ENCODE assay signal across 8 mouse cellular contexts in genomic region chr6:30549231-30549761, GRCm38 (mm10). TPM values are rescaled to one million over a fixed set of nuclear protein-coding genes. Genes with fewer than 3 reads are reported as not detected.
DNase-seq lines count a peak whose midpoint lies in the region; ATAC-seq lines count a peak whose summit lies in the region.

No protein-coding gene starts in this region.

- H3K4me1 ChIP-seq in lung, embryonic 15.5 days: peaks cover 45% of the 10 kb centered on the region

- H3K9ac ChIP-seq in lung, embryonic 15.5 days: no peak overlapping the region

- peak; percentile 62; the same call in 1 of the 2 replicates for ATAC-seq in lung, embryonic 15.5 days (ENCODE audit: borderline replicate concordance, extremely low read depth, low FRiP score, low TSS enrichment)

- H3K27ac ChIP-seq in lung, embryonic 15.5 days: peak overlapping the region; percentile 85

- no peaks in the 10 kb centered on the region for H3K27me3 ChIP-seq in lung, embryonic 15.5 days

- H3K4me3 ChIP-seq in lung, embryonic 15.5 days: no peak overlapping the region

- WGBS in lung, embryonic 15.5 days: 16% methylated on average over 15 of the region's 15 CpGs

- intact Hi-C loops in gastrocnemius, postnatal 14 days (cut with DNase I; ENCODE audit: low total_unique reads): no loop called here

- H3K4me2 ChIP-seq in lung, embryonic 15.5 days: peak overlapping the region; percentile 34

- H3K9me3 ChIP-seq in lung, embryonic 15.5 days: no peaks in the 10 kb centered on the region

- peak; percentile 41 for DNase-seq in gastrocnemius, adult 18-20 months (ENCODE audit: low spot score)
- DNase-seq in gastrocnemius, postnatal 14 days: no peak
- peak; percentile 66 for DNase-seq in R1 (ENCODE audit: low read depth, low spot score)
- peak; percentile 23 for DNase-seq in gastrocnemius, postnatal 25 days
- DNase-seq in urinary bladder, postnatal 25 days (ENCODE audit: low spot score): no peak
- no peak for DNase-seq in thymus, adult 18-20 months
- DNase-seq in ovary, postnatal 36 days (ENCODE audit: low spot score): no peak

- H3K36me3 ChIP-seq in lung, embryonic 15.5 days: no peaks in the 10 kb centered on the region

RNA-seq across cellular contexts. Expression of gene Cpa2, which starts 7.9 kb away (rescaled TPM):
- total RNA-seq in gastrocnemius, adult 18-20 months (2021): not detected
- total RNA-seq in gastrocnemius, postnatal 14 days (2021): 1 to 10 TPM in 1 of 2 experiments, not detected in 1; 1.3 TPM
- total RNA-seq in gastrocnemius, postnatal 25 days (2021): not detected
- polyA plus RNA-seq in lung, embryonic 15.5 days (2015; fragmentation: Nextera tagmentation; extraction: Ambion mirVana): 6.6 and 10.5 TPM in 2 replicates

RNA-seq across cellular contexts. Expression of gene Cpa4, which starts 18.9 kb away (rescaled TPM):
- total RNA-seq in gastrocnemius, adult 18-20 months (2021): not detected
- total RNA-seq in gastrocnemius, postnatal 14 days (2021): under 1 TPM; 0.13 to 0.25 TPM
- total RNA-seq in gastrocnemius, postnatal 25 days (2021): not detected
- polyA plus RNA-seq in lung, embryonic 15.5 days (2015; fragmentation: Nextera tagmentation; extraction: Ambion mirVana): 0.13 and 0.15 TPM in 2 replicates

RNA-seq across cellular contexts. Expression of gene Ssmem1, which starts 39.6 kb away (rescaled TPM):
- not detected for total RNA-seq in gastrocnemius, adult 18-20 months (2021)
- under 1 TPM; 0.14 to 0.29 TPM for total RNA-seq in gastrocnemius, postnatal 14 days (2021)
- under 1 TPM in 1 of 2 experiments, not detected in 1; 0.54 TPM for total RNA-seq in gastrocnemius, postnatal 25 days (2021)
- 0.12 TPM in 1 of 2 replicates, not detected in the other for polyA plus RNA-seq in lung, embryonic 15.5 days (2015; fragmentation: Nextera tagmentation; extraction: Ambion mirVana)

RNA-seq across cellular contexts. Expression of gene Tmem209, which starts 39.7 kb away (rescaled TPM):
- total RNA-seq in gastrocnemius, adult 18-20 months (2021): 10 to 100 TPM in 1 of 2 experiments, 1 to 10 TPM in 1; 9.6 to 10.8 TPM
- 1 to 10 TPM; 7.9 to 8.3 TPM for total RNA-seq in gastrocnemius, postnatal 14 days (2021)
- 1 to 10 TPM; 7.4 to 9.1 TPM for total RNA-seq in gastrocnemius, postnatal 25 days (2021)
- 35.3 and 39.6 TPM in 2 replicates for polyA plus RNA-seq in lung, embryonic 15.5 days (2015; fragmentation: Nextera tagmentation; extraction: Ambion mirVana)

Comparison
In these comparisons a context has a peak if more than half of its experiments do, and no peak if none do; other contexts are left out.
1. DNase-seq: peak in gastrocnemius, adult 18-20 months (single experiment), R1 (single experiment) and gastrocnemius, postnatal 25 days (single experiment); none in gastrocnemius, postnatal 14 days (single experiment), urinary bladder, postnatal 25 days (single experiment), thymus, adult 18-20 months (0 of 2) and ovary, postnatal 36 days (single experiment).